Mouse (Mus musculus) right cerebral cortex, adult 18-20 months (tissue): ENCODE data around the gene Itga8.
A peak's percentile ranks its signal among the peaks of the same experiment; 100 is the strongest.

ENCODE experiments used
- DNase-seq: peaks from one replicate; pipeline ENCODE4 v3.0.0; 2022; ENCODE audit warnings: mixed read lengths

Itga8 gene

GRCm38 (mm10) chr2:12293458-12293857 lies 8.3 kb downstream of the Itga8 start:
- no peak for DNase-seq

GRCm38 (mm10) chr2:12292023-12292820 lies 9.5 kb downstream of the Itga8 start:
- DNase-seq: peak; percentile 92

GRCm38 (mm10) chr2:12290235-12290634 lies 11.5 kb downstream of the Itga8 start:
- no peak for DNase-seq

- DNase-seq: no peak
Measured at GRCm38 (mm10) chr2:12287831-12288230, 13.9 kb downstream of the Itga8 start.

GRCm38 (mm10) chr2:12280664-12281063 lies 21.1 kb downstream of the Itga8 start:
- DNase-seq: no peak

- no peak for DNase-seq
Measured at GRCm38 (mm10) chr2:12279070-12279612, 22.6 kb downstream of the Itga8 start.

GRCm38 (mm10) chr2:12256635-12257317 lies 44.9 kb downstream of the Itga8 start:
- DNase-seq: no peak

GRCm38 (mm10) chr2:12255901-12256300 lies 45.8 kb downstream of the Itga8 start:
- DNase-seq: no peak

GRCm38 (mm10) chr2:12235345-12235744 lies 66.4 kb downstream of the Itga8 start:
- no peak for DNase-seq

GRCm38 (mm10) chr2:12229721-12230120 lies 72.0 kb downstream of the Itga8 start:
- no peak for DNase-seq

- DNase-seq: no peak
Measured at GRCm38 (mm10) chr2:12228335-12228734, 73.4 kb downstream of the Itga8 start.

GRCm38 (mm10) chr2:12227243-12227642 lies 74.5 kb downstream of the Itga8 start:
- DNase-seq: no peak

GRCm38 (mm10) chr2:12226367-12226766 lies 75.4 kb downstream of the Itga8 start:
- no peak for DNase-seq

- no peak for DNase-seq
Measured at GRCm38 (mm10) chr2:12221671-12222070, 80.1 kb downstream of the Itga8 start.

GRCm38 (mm10) chr2:12213464-12213790 lies 88.3 kb downstream of the Itga8 start:
- no peak for DNase-seq

- DNase-seq: no peak
Measured at GRCm38 (mm10) chr2:12212662-12213463, 88.9 kb downstream of the Itga8 start.

- DNase-seq: no peak
Measured at GRCm38 (mm10) chr2:12208142-12208541, 93.6 kb downstream of the Itga8 start.

GRCm38 (mm10) chr2:12206353-12206752 lies 95.4 kb downstream of the Itga8 start:
- DNase-seq: no peak

GRCm38 (mm10) chr2:12205875-12206274 lies 95.8 kb downstream of the Itga8 start:
- no peak for DNase-seq

GRCm38 (mm10) chr2:12203231-12203630 lies 98.5 kb downstream of the Itga8 start:
- DNase-seq: no peak

GRCm38 (mm10) chr2:12198699-12199098 lies 103.0 kb downstream of the Itga8 start:
- DNase-seq: no peak

GRCm38 (mm10) chr2:12198214-12198613 lies 103.5 kb downstream of the Itga8 start:
- DNase-seq: no peak

- DNase-seq: no peak
Measured at GRCm38 (mm10) chr2:12197711-12198110, 104.0 kb downstream of the Itga8 start.
